Mouse (Mus musculus) erythroblast, embryonic 14.5 days (primary cell): ENCODE measurements around the gene Slc9a3. TPM values are rescaled to one million over a fixed set of nuclear protein-coding genes. Genes with fewer than 3 reads are reported as not detected.

Experiments used
- H3K27me3 ChIP-seq: 2 replicates; pipeline ENCODE4 v1.6.1; 2012; ENCODE audit warnings: inconsistent platforms; ENCODE audit not compliant: control insufficient read depth
- H3K36me3 ChIP-seq: 2 replicates; pipeline ENCODE4 v1.6.1; 2012; ENCODE audit warnings: mild to moderate bottlenecking, inconsistent platforms; ENCODE audit not compliant: control insufficient read depth
- H3K4me1 ChIP-seq: 2 replicates; pipeline ENCODE4 v1.6.1; 2012; ENCODE audit warnings: inconsistent platforms; ENCODE audit not compliant: control insufficient read depth
- H3K4me3 ChIP-seq: replicated peaks from 2 replicates; pipeline ENCODE3; 2012; ENCODE audit warnings: moderate library complexity, mild to moderate bottlenecking, inconsistent platforms
- H3K9me3 ChIP-seq: 2 replicates; pipeline ENCODE4 v1.6.1; 2012; ENCODE audit warnings: low read length, inconsistent platforms, mixed read lengths; ENCODE audit not compliant: control insufficient read depth
- GATA1 ChIP-seq: IDR thresholded peaks from 2 replicates; pipeline ENCODE4 v1.6.1; 2012; ENCODE audit warnings: low read length, inconsistent platforms, mixed read lengths
- TAL1 ChIP-seq: IDR thresholded peaks from 3 replicates; pipeline ENCODE4 v1.6.1; 2012; ENCODE audit warnings: low read length, inconsistent platforms, mixed read lengths
- polyA plus RNA-seq: library from polyadenylated mRNA; stranded (reverse); fragments of >175 nt; gene quantifications from 2 replicates; pipeline ENCODE4 v1.2.3, GENCODE M21; 2012

Gene Slc9a3
- polyA plus RNA-seq, 1 experiment, result not detected

GRCm38 (mm10) chr13:74183011-74183695 is 61.9 kb downstream of the Slc9a3 start:
- no peaks in the 10 kb centered on the region for H3K4me1 ChIP-seq
- no peaks in the 10 kb centered on the region for H3K27me3 ChIP-seq
- H3K36me3 ChIP-seq, result peaks cover 66% of the 10 kb centered on the region
- H3K4me3 ChIP-seq, result no peak overlapping the region
- no peaks in the 10 kb centered on the region for H3K9me3 ChIP-seq
- TF ChIP-seq GATA1 (no peak), TAL1 (no peak)

GRCm38 (mm10) chr13:74192613-74193012 is 71.4 kb downstream of the Slc9a3 start:
- Histone ChIP-seq H3K36me3 (peaks cover 71% of the 10 kb centered on the region), H3K4me1 (no peaks in the 10 kb centered on the region), H3K4me3 (no peak overlapping the region), H3K27me3 (no peaks in the 10 kb centered on the region), H3K9me3 (no peaks in the 10 kb centered on the region)
- TF ChIP-seq GATA1 (no peak), TAL1 (no peak)

- H3K36me3 ChIP-seq, result peaks cover 53% of the 10 kb centered on the region
- no peaks in the 10 kb centered on the region for H3K9me3 ChIP-seq
- H3K4me3 ChIP-seq, result no peak overlapping the region
- H3K27me3 ChIP-seq, result no peaks in the 10 kb centered on the region
- no peaks in the 10 kb centered on the region for H3K4me1 ChIP-seq
- no peak for TF ChIP-seq GATA1
- no peak for TF ChIP-seq TAL1
Measured at GRCm38 (mm10) chr13:74196451-74196850, 75.2 kb downstream of the Slc9a3 start.

- H3K36me3 ChIP-seq, result peaks cover 32% of the 10 kb centered on the region
- H3K9me3 ChIP-seq, result no peaks in the 10 kb centered on the region
- peaks cover 6% of the 10 kb centered on the region for H3K27me3 ChIP-seq
- peak within 1 kb of the TSS; percentile 70 for H3K4me3 ChIP-seq
- no peak for TF ChIP-seq TAL1
- TF ChIP-seq GATA1, result no peak
- peaks cover 25% of the 10 kb centered on the region for H3K4me1 ChIP-seq
Measured at GRCm38 (mm10) chr13:74208317-74208985, 87.2 kb downstream of the Slc9a3 start, which contains the start of gene Exoc3. Gene Exoc3 (minus strand): TSS chr13:74208732.

- no peak for TF ChIP-seq TAL1
- TF ChIP-seq GATA1, result no peak
- H3K36me3 ChIP-seq, result peaks cover 27% of the 10 kb centered on the region
Measured at GRCm38 (mm10) chr13:74208986-74209345, 87.7 kb downstream of the Slc9a3 start.

GRCm38 (mm10) chr13:74218441-74218840 is 97.2 kb downstream of the Slc9a3 start:
- Histone ChIP-seq H3K9me3 (no peaks in the 10 kb centered on the region), H3K4me1 (no peaks in the 10 kb centered on the region), H3K36me3 (no peaks in the 10 kb centered on the region)

More at GRCm38 (mm10) chr13:74208986-74209345, 87.7 kb downstream of the Slc9a3 start:
- Histone ChIP-seq H3K9me3 (no peaks in the 10 kb centered on the region), H3K27me3 (peaks cover 9% of the 10 kb centered on the region), H3K4me3 (peak overlapping the region; percentile 70), H3K4me1 (peaks cover 25% of the 10 kb centered on the region)

More at GRCm38 (mm10) chr13:74218441-74218840, 97.2 kb downstream of the Slc9a3 start:
- H3K4me3 ChIP-seq, result no peak overlapping the region
- TF ChIP-seq GATA1 (no peak), TAL1 (no peak)
- H3K27me3 ChIP-seq, result peaks cover 11% of the 10 kb centered on the region

Other genes starting within 250 kb of the Slc9a3 start
- 0.09 and 0.15 TPM in 2 replicates for gene Trip13, start 183.7 kb upstream of the Slc9a3 start, polyA plus RNA-seq
- gene Brd9, start 183.6 kb upstream of the Slc9a3 start, polyA plus RNA-seq, result 6.7 and 7.7 TPM in 2 replicates
- not detected in 2 replicates for gene Zdhhc11, start 157.6 kb upstream of the Slc9a3 start, polyA plus RNA-seq
- 0.02 TPM in 1 of 2 replicates, not detected in the other for gene Tppp, start 112.0 kb upstream of the Slc9a3 start, polyA plus RNA-seq
- gene Cep72, start 59.2 kb upstream of the Slc9a3 start, polyA plus RNA-seq, result 0.34 and 0.61 TPM in 2 replicates
- 1.8 and 6.1 TPM in 2 replicates for gene Exoc3, start 87.3 kb downstream of the Slc9a3 start, polyA plus RNA-seq
- gene Ahrr, start 170.9 kb downstream of the Slc9a3 start, polyA plus RNA-seq, result 0.01 TPM in 1 of 2 replicates, not detected in the other
- 2.1 and 3.0 TPM in 2 replicates for gene Pdcd6, start 196.1 kb downstream of the Slc9a3 start, polyA plus RNA-seq
- gene Sdha, start 228.8 kb downstream of the Slc9a3 start, polyA plus RNA-seq, result 1.5 and 2.0 TPM in 2 replicates
- 0.10 and 0.16 TPM in 2 replicates for gene Ccdc127, start 228.9 kb downstream of the Slc9a3 start, polyA plus RNA-seq
- not detected in 2 replicates for gene Lrrc14b, start 242.5 kb downstream of the Slc9a3 start, polyA plus RNA-seq